Mouse (Mus musculus) urinary bladder, postnatal 14 days (tissue): ENCODE measurements around the gene Hlcs.

Experiments
- DNase-seq: peaks from one replicate; pipeline ENCODE4 v3.0.0; 2021; ENCODE audit warnings: low spot score

The Hlcs gene

DNA sequence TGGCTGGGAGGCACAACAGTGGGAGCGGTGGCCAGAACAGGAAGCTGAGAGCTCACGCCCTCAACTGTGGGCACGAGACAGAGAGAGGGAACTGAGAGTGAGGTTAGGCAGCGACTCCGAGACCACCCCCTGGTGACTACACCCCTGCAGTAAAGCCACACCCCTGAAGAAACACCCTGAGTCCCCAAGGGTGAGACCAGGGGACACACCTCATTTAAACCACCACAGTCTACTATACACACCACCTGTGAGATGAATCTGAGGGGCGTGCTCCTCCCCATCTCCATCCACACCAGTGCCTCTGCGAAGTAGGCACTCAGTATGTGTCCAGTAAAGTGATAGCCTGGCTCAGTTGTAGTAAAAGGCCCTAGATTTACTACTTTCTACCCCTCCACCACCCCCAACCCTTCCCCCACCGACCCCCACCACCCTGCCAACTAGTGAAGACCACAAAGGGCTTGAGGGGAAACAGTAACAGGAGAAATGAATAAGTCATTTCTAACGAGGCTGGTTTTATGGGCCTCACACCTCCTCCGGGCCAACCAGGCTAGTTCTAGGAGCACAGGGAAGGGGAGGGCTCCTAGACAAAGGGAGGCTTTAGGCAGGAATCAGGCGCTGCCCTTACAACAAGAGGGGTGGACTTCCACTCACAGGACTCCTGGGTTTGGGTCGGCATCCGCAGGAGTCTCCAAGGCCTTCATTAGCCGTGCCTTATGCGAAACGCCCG lies 67.2 kb downstream of the Hlcs start:
- DNase-seq = no peak

DNA sequence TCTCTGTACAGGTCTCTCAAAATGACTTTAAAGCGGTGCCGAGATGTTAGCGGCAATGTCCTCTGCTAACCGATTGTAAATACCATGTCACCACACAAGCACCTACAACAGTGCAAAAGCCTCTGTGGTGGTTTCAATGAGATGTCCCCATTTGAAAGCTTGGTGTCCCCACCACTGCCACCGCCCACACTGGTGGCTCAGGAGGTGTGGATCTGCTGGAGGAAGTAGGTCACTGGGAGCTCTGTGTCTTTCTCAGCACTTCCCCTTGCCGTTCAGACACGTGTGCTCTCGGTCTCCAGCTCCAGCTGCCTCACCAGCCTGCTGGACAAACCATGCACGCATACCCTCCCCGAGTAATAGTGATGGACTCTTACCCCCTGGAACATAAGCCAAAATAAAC lies 72.2 kb downstream of the Hlcs start:
- DNase-seq = no peak

DNA sequence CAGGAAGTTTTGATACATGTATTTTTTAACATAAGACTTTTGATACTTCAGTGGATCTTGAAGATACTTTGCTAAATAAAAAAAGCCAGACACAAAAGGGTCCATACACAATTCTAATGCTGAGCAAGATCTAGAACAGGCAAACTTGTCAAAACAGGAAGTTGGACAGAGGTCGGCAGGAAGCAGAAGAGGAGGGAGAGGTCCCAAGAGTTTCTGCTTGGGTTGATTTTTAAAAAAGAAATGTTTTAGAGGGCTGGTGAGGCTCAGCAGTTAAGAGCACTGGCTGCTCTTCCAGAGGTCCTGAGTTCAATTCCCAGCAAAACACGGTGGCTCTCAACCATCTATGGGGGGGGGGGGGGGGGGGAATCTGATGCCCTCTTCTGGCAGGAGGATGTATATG lies 73.2 kb downstream of the Hlcs start:
- DNase-seq = no peak

DNA sequence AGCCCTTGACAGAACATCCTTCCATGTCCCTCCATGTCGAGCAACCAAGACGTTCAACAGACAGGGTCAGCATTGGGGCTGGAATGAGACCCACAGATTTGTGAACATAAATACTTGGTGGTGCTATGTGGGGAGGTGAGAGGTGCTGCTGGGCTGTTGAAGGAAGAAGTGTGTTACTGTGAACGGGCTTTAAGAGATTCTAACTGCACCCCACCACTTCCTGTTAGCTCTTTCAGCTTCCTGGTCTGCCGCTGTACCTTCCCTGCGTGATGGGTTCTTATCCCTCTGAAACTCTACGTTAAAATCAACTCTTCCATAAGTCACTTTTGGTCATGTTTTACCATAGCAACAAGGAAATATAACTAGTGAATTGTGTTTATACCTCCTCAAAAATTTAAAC lies 73.8 kb downstream of the Hlcs start:
- DNase-seq = no peak

DNA sequence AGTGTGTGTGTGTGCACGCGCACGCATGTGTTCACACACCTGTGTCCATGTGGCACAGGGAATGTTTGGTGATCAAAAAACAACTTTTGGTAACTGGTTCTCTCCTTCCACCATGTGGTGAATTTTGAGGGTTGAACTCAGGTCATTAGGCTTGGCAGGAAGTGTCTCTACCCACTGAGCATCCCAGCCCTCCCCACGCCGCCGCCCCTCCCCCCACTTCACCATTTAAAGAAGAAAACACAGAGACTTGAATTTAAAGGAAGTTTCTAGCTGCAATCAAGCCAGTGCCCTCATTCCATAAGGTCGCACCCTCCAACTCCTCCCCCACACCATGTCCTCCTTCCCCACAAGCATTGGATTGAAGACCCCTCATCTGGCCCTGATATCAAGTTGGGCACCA lies 74.2 kb downstream of the Hlcs start:
- no peak for DNase-seq

DNA sequence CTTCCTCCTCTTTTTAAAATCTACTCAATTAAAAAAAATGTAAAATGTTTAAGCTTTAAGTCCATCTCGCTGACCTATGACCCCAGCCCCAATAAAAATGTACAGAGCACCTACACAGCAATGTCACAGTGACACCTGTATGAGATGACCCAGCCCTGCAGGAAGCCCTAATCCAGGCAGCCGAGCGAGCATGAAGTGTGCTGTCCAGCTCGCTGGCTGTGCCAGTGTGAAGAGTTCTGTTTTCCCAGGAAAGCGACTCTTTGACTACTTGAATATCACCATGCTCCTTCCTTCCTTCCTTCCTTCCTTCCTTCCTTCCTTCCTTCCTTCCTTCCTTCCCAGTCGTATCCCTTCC lies 76.3 kb downstream of the Hlcs start:
- DNase-seq = no peak

DNA sequence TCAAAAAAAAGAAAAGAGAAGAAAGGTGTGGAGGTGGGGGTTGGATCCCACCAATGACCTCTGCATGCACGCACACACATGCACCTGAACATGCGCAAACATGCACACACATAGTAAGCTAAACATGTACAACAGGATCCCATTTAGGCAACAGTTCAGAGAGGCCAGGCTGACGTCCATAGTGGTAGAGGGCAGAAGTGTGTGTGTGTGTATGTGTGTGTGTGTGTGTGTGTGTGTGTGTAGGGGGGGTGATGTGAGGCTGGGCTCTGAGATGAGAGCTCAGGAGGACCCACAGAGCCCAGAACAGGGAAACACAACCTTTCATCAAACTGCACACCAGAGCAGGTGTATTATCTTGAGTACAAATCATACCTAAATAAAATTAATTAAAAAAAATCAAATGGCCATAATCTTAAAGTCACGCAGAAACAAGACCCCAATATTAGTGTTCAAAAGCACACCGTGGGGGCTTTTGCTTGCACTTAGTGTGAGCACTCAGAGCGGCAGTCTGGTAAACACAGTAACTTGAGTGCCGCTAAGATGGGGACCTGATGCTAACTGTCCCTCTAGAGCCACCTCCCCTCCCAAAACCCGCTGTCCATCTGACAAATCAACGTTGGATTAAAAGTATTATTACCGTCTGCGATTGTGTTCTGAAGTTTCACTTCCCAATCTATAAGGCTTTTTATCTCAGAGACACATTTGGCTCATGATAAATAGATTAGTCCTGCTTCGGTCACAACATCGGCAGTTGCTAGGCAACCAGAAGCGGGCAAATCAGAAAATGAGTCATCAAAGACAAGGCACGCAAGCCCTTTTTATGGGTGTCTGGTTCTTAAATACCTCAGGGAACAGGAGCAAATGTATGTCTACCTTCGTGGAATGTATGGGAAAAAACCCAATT lies 76.9 kb downstream of the Hlcs start:
- DNase-seq = peak; percentile 40

DNA sequence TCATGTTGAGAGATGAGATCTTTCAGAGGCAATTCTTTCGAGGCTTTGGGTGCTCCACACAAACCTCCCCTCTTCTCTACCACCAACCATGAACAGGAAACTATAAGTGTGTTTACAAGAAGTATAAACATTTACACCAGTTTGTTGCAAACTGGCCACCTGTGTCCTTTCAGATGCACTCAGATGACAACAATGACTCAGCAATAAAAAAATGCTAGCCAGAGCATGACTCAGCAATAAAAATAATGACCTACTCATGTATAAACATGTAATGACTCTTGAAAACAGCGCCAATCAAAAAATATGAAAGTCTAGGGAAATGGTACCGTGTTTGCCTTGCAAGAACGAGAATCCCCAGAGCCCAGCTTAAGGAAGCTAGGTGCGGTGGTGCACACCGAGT lies 77.7 kb downstream of the Hlcs start:
- DNase-seq = no peak

DNA sequence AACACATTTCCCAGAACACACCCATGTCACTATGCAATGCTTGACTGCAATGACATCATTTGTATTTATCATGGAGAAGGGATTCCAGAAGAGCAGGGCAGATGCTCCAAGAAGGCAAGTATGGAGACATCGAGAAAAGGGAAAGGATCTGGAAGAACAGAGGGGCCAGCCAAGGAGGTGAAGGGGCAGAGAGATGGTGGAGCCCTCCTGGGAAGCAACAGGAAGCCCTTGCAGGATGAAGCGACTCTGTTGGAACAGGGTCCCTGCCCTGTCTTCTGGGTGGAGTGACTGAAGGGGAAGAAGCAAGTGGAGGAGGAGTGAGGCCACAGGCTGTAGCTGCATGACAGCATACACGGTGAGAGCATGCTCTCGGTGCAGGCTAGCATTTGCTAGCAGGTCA lies 79.2 kb downstream of the Hlcs start:
- DNase-seq = no peak

DNA sequence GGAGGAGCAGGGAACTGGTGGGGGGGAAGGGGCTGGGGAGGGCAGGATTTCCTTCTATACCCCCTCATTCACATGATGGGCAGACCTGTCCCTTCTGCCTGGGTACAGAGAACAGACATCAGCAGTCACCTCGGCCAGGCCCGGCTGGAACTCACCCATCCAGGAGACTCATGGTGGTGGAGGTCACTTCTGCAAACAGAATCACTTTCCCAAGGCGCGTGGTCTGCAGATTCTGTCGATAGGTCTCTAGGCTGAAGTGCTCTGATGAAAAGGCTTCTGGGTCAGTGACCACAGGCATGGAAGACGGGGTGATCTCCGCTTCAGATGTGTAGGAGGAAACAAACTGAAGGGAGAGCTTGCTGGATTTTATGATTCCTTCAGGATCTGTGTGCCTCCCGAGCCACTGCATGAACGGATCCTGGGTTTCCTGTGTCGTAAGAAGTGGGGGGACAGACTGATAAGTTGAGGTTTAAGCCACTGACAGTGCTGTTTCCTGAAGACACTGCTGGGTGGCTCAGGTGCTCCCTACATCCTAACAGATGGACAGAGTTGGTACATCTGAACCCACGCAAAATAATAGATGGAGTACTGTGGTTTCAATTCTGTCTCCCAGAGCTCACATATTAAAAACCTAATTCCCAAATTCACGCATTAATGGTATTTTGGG lies 82.3 kb downstream of the Hlcs start:
- DNase-seq = no peak

DNA sequence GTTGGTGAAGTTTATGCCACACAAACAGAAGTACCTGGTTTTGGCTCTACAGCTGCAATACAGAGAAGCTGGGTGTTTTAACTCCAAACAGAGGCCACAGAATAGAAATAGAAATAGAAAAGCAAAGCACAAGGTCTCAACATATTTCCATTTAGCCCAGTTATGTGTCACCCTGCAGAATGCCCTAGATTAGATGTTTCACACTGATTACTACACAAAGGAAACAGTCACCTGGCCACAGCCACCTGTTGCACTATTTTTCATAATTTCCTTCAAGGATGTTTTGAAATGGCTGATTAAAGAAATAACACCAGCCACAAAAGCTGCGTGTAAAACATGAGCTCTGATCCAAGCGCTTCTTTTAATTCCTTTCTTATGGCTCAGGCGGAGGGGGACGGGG lies 82.9 kb downstream of the Hlcs start:
- no peak for DNase-seq

DNA sequence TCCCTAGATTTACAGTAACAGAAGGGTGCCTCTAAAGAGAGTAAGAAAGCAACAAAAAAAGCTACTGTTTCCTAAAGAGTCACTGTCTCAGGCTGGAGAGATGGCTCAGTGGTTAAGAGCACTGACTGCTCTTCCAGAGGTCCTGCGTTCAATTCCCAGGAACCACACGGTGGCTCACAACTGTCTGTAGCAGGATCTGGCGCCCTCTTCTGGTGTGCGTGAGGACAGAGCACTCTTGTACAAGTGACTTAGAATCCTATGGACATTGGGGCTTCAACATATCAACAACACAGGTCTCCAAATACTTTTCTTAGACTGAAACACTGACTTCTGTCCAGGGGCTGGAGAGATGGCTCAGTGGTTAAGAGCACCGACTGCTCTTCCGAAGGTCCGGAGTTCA lies 83.5 kb downstream of the Hlcs start:
- DNase-seq = no peak

DNA sequence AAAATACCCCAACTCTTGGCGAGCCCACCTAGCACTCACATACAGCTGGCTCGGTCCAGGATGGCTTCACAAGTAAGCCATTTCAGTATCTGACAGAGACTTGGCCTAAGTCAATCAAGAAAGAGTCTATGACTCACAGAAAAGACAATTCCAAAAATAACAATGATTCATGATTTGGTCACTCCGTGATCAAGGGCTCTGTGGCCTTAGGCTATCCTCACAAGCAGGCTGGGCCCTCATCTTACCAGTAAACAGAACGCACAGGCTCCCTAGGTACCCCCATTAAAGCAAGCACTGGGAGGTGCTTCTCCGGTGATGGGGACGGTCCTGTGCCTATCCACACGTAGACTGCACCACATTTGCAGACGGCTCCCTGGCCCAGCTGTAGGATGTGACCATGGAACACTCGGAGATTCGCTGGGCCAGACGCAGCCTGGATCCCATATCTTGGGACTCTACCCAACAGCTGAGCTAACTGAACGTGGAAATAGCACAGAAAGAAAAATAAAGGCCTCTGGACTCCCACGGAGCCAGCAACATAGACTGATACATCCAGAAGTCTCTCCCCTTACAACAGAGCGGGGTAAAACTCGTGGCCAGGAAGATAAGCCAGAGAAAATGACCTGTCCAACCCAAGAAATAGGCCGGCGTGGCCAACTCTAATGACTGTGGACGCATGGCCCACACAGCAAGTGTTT lies 84.4 kb downstream of the Hlcs start:
- no peak for DNase-seq

DNA sequence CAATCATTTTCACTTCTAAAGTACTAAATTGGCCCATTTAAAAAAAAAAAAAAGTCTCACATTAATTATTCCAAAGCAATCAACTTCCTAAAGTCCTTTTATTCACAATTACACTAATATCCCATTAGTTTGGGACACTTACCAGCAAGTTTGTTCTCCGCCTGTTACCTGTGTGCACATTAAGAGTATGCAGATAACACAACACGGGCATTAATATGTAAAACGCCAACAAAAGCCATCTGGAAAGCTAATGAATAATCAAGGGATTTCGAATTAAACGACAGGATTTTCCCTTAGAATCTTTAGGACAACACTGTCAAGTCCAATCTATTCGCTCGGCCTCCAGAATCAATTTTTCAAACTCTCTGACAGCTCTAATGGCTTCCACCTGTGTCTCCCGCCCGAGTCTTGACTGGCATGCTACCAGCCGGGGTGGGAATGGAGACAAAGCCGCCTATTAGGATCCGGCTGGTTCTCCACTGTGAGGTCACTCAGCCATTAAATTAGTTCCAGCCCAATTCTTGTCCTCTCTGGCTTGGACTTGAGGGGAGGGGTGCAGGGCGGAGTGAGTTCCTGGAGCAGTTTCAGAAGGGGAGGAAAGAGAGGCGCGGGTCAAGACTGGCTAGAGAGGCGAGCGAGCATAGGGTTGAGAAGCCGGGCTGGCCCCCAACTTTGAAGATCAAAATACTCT lies 85.9 kb downstream of the Hlcs start:
- DNase-seq = peak; percentile 37

DNA sequence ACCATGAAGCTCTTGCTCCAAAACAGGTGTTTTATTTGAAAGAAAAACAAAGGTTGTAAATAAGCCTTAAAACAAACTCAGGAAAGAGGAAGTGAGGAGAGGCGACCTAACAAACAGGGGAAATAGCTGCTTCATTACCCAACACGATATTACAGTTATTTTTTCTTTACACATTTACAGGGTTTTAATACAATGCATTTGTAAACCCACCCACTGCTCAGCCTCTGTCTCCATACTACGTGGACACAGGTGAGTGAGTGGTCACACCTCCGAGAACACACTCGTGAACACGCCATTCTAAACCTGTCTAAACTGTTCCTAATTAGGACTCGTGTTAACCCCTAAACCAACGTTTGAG lies 90.0 kb downstream of the Hlcs start:
- DNase-seq = no peak

DNA sequence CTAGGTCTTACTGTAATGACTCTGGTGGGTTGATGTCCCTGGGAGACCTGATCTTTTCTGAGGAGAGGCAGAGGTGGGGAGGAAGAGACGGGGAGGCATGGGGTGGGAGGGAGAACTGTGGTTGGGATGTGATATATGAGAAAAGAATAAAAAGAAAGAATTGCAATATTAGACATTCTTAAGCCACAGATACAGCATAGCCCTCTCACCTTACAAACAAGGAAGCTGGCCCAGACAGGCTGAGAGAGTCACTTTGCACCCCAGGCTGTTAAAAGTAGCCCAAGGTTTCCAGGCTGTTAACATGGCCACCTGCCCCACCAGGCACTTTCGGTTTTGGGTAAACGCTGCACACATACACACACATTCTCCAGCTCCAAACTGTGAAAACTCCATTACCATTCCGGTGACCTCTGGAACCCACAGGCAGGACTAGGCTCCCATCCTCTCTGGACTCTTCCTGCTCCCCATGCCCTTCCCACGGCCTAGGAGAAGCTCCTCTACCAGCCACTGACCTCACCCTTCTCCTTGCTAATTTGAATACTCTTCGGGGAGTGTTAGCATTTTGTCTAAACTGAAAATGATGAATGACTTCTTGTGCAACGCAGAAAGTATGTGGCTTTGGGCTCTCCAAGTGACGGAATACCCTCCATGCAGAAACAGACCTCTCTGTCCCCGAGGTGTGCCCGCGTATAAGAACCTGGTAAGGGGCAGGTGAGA lies 90.6 kb downstream of the Hlcs start:
- DNase-seq = no peak

DNA sequence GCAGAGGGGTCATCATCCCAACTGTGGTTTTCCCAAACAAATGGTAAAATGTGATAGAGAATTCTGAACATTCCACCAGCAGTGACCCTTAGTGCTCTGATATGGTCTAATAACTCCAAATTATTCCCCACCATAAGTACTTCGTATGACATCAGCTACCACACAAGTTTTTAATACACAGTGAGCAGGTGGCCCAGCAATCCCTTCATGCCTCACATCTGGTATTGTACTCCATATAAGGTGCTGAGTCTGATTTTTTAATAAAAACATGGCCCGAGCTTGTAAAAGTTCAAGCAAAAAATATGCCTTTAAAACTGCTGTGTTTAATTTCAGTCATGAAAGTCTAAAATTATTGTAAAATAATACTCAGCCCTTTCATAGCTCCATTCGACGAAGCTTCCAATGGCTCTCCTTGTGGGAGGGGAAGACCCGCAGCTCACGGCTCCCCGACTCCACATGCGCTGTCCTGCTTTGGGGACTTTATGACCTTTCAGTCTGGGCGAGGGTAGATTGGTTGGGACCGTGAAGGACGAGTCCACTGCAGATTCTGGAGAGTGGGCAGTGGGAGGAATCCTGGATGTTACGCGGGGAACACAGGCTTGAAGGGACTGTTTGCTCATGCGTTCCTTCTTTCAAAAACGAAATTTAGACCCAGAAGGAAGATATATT lies 102.5 kb downstream of the Hlcs start:
- DNase-seq = no peak

DNA sequence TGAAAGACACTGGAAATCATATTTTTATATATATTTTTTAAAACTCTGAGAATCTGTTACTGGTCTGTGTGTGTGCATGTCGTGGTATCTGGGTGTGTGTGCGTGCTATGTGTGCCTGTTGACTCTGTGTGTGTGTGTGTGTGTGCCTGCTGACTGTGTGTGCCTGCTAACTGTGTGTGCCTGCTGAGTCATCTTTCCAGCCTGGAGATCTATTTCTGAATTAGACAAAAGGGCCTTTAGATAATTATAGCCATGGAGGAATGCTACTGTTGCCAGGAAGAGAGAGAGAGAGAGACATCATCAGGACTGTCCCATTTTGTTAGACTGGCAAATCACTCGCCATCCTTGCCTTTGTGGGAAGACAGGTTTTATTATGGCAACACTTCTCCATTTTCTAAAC lies 103.7 kb downstream of the Hlcs start:
- DNase-seq = no peak

DNA sequence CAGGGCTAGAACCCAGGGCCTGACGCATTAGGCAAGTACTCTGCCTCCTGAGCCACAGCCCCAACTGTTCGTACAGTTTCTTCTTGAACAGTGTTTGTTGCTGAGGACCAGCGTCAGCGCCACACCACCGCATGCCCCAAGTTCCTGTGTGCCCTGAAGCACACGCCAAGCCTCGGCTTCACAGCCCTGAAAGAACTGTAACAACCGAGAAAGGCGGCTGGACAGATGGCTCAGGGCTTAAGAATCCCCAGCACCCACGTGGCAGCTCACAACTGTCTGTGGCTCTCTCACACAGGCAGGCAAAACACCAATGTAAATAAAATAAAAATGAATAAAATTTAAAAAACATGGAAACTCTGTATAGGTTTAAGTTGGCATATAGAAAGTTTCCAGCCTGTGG lies 104.5 kb downstream of the Hlcs start:
- no peak for DNase-seq

DNA sequence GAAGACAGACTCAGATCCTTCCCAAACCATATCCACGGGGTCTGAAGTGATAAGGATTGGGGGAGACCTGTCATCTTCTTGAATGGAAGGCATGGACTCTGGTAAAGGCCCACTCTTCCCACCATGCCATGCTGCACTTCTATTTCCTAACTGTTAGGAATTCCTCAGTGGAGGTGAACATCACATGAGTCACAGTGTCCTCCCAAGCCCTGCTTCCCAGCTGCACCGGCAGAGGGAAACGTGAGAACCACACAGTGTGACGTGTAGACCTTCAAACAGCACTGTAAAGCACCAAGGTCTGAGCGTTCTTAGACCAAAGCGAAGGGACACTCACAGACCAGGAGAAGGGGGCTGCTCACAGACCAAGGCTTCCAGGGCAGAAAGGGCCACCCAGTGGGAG lies 105.2 kb downstream of the Hlcs start:
- no peak for DNase-seq
